ENCODE assay signal across 10 mouse cellular contexts in the genomic region with DNA sequence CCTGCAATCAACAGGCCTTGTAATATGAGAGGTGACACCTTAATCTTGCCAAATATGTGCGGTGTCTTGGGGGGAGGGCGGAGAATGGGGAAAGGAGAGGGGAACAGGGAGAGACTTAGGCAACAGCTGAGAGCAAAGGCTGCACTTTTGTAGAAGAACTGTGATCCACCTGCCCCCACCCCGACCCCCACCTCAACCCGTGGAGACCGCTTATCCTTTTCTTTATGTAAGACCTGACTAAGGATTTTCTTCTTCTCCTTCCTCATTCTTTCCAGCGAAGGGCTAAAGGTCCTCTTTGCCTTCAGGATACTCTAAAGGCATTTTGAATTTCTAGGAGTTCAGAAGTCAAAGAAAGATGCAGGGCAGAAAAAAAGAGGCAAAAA. TPM values are rescaled to one million over a fixed set of nuclear protein-coding genes. Genes with fewer than 3 reads are reported as not detected.
DNase-seq lines count a peak whose midpoint lies in the region; ATAC-seq and TF ChIP-seq lines count a peak whose summit lies in the region.
"Had no signal": no experiment of that assay in that cellular context is flagged by ENCODE, and none has a peak within 500 bp of the region (broad histone marks: within the 10 kb centered on the region; RNA-seq: fewer than 3 reads in every experiment).

No protein-coding gene starts in this region.

- TF ChIP-seq POLR2A in lung, adult 2 months (IDR thresholded peaks at IDR 0.05; ENCODE audit: borderline replicate concordance, extremely low read depth, low read depth, low read length) = no peak

- H3K4me3 ChIP-seq in lung, embryonic 14.5 days (ENCODE audit: low read depth, low read length) = peak overlapping the region; percentile 32
- no peak overlapping the region for H3K4me3 ChIP-seq in lung, adult 2 months (replicated peaks; ENCODE audit: extremely low read depth, low read depth, low read length)
- H3K4me3 ChIP-seq in forebrain, postnatal 0 days (ENCODE audit: low read depth, low read length) = no peak overlapping the region
- H3K4me3 ChIP-seq in limb, embryonic 12.5 days (replicated peaks) = peak overlapping the region; percentile 63
- peak overlapping the region; percentile 38; the same call in 1 of the 2 replicates for H3K4me3 ChIP-seq in stomach, embryonic 16.5 days (replicated peaks; ENCODE audit: low read length)

- H3K27ac ChIP-seq in lung, embryonic 14.5 days (ENCODE audit: low read depth) = peak overlapping the region; percentile 21; the same call in 1 of the 2 replicates
- H3K27ac ChIP-seq in forebrain, postnatal 0 days (ENCODE audit: low read depth, low read length) = no peak overlapping the region
- peak overlapping the region; percentile 73 for H3K27ac ChIP-seq in limb, embryonic 12.5 days
- H3K27ac ChIP-seq in stomach, embryonic 16.5 days (ENCODE audit: low read length) = no peak overlapping the region
- H3K27ac ChIP-seq: liver, embryonic 14.5 days had no signal

- H3K9ac ChIP-seq in lung, embryonic 14.5 days = peak overlapping the region; percentile 35; the same call in 1 of the 2 replicates
- no peak overlapping the region for H3K9ac ChIP-seq in forebrain, postnatal 0 days
- H3K9ac ChIP-seq in limb, embryonic 12.5 days (replicated peaks) = peak overlapping the region; percentile 42
- no peak overlapping the region for H3K9ac ChIP-seq in stomach, embryonic 16.5 days (ENCODE audit: low read length)
- H3K9ac ChIP-seq: liver, embryonic 14.5 days had no signal

- peak overlapping the region; percentile 87 for H3K4me2 ChIP-seq in lung, embryonic 14.5 days
- peak overlapping the region; percentile 37 for H3K4me2 ChIP-seq in forebrain, postnatal 0 days (ENCODE audit: low read depth)
- H3K4me2 ChIP-seq in limb, embryonic 12.5 days = peak overlapping the region; percentile 92
- H3K4me2 ChIP-seq in stomach, embryonic 16.5 days (ENCODE audit: low read depth, low read length) = peak overlapping the region; percentile 56

- TF ChIP-seq CTCF in lung, embryonic 14.5 days (IDR thresholded peaks at IDR 0.05; ENCODE audit: low read depth) = no peak
- TF ChIP-seq CTCF in lung, adult 2 months (IDR thresholded peaks at IDR 0.05; ENCODE audit: insufficient read depth, low read length) = no peak
- TF ChIP-seq CTCF in forebrain, postnatal 0 days (IDR thresholded peaks at IDR 0.05; ENCODE audit: low read depth) = no peak

- peaks cover 4% of the 10 kb centered on the region for H3K4me1 ChIP-seq in lung, embryonic 14.5 days (ENCODE audit: insufficient read depth)
- H3K4me1 ChIP-seq in lung, adult 2 months (ENCODE audit: control insufficient read depth, insufficient read depth, low read length) = peaks cover 3% of the 10 kb centered on the region; the same call in 1 of the 2 replicates
- H3K4me1 ChIP-seq in forebrain, postnatal 0 days (ENCODE audit: insufficient read depth) = peaks cover 13% of the 10 kb centered on the region
- peaks cover 46% of the 10 kb centered on the region for H3K4me1 ChIP-seq in limb, embryonic 12.5 days (replicated peaks)
- H3K4me1 ChIP-seq in stomach, embryonic 16.5 days (ENCODE audit: control insufficient read depth, insufficient read depth, low read length) = peaks cover 17% of the 10 kb centered on the region; the same call in 1 of the 2 replicates

- WGBS in lung, embryonic 14.5 days = 6% methylated on average over 6 of the region's 6 CpGs
- 14% methylated on average over 6 of the region's 6 CpGs for WGBS in lung, adult 2 months
- WGBS in forebrain, postnatal 0 days = 6% methylated on average over 6 of the region's 6 CpGs
- 0% methylated on average over 5 of the region's 6 CpGs for WGBS in limb, embryonic 12.5 days
- WGBS in stomach, embryonic 16.5 days = 6% methylated on average over 6 of the region's 6 CpGs

- no peaks in the 10 kb centered on the region for H3K36me3 ChIP-seq in lung, embryonic 14.5 days (ENCODE audit: insufficient read depth)
- no peaks in the 10 kb centered on the region for H3K36me3 ChIP-seq in forebrain, postnatal 0 days (ENCODE audit: insufficient read depth)
- H3K36me3 ChIP-seq in limb, embryonic 12.5 days = no peaks in the 10 kb centered on the region
- no peaks in the 10 kb centered on the region for H3K36me3 ChIP-seq in stomach, embryonic 16.5 days (ENCODE audit: control insufficient read depth, insufficient read depth, low read length)

- DNase-seq in lung, embryonic 14.5 days = no peak
- DNase-seq in lung, adult 2 months = no peak
- no peak for DNase-seq in forebrain, postnatal 0 days
- DNase-seq in spleen, postnatal 14 days (ENCODE audit: low spot score in 2 of 2) = no peak
- no peak for DNase-seq in thymus, postnatal 25 days
- DNase-seq: kidney, adult 8-10 months; thymus, adult 2 months had no signal

- peaks cover 17% of the 10 kb centered on the region; the same call in 1 of the 2 replicates for H3K27me3 ChIP-seq in lung, embryonic 14.5 days (ENCODE audit: insufficient read depth, low read length)
- H3K27me3 ChIP-seq in forebrain, postnatal 0 days (ENCODE audit: insufficient read depth, low read length) = peaks cover 46% of the 10 kb centered on the region
- 0 out of 2 replicates have a peak, but pooled peaks cover 3% of the 10 kb centered on the region for H3K27me3 ChIP-seq in limb, embryonic 12.5 days
- peaks cover 6% of the 10 kb centered on the region; the same call in 1 of the 2 replicates for H3K27me3 ChIP-seq in stomach, embryonic 16.5 days (ENCODE audit: control insufficient read depth, insufficient read depth, low read length)

- H3K9me3 ChIP-seq in lung, embryonic 14.5 days (ENCODE audit: low read depth, low read length) = no peaks in the 10 kb centered on the region
- H3K9me3 ChIP-seq in forebrain, postnatal 0 days (ENCODE audit: low read length) = no peaks in the 10 kb centered on the region
- no peaks in the 10 kb centered on the region for H3K9me3 ChIP-seq in limb, embryonic 12.5 days
- H3K9me3 ChIP-seq in stomach, embryonic 16.5 days (replicated peaks; ENCODE audit: control insufficient read depth, low read length) = no peaks in the 10 kb centered on the region

- no peak for ATAC-seq in lung, embryonic 14.5 days (ENCODE audit: insufficient read depth)
- no peak for ATAC-seq in forebrain, postnatal 0 days
- ATAC-seq in limb, embryonic 12.5 days (ENCODE audit: insufficient number of reproducible peaks, insufficient read depth, low FRiP score, low TSS enrichment, low read depth) = no peak
- no peak for ATAC-seq in stomach, embryonic 16.5 days (ENCODE audit: insufficient read depth, low FRiP score)

RNA-seq across cellular contexts. Expression of gene Ntf3, which starts 0.5 kb away (rescaled TPM):
- 4.3 and 4.7 TPM in 2 replicates for polyA plus RNA-seq in lung, embryonic 14.5 days (2014; fragmentation: Nextera tagmentation; extraction: Ambion mirVana)
- polyA plus RNA-seq in lung, adult 2 months (2012; rRNA removed) = 1.5 and 1.7 TPM in 2 replicates
- 13.8 and 14.4 TPM in 2 replicates for total RNA-seq in forebrain, postnatal 0 days (2014; rRNA removed)
- 14.1 and 15.9 TPM in 2 replicates for polyA plus RNA-seq in forebrain, postnatal 0 days (2015; fragmentation: Nextera tagmentation; extraction: Ambion mirVana)
- 27.6 and 29.5 TPM in 2 replicates for polyA plus RNA-seq in limb, embryonic 12.5 days (2016; fragmentation: Nextera tagmentation; extraction: Ambion mirVana)
- polyA plus RNA-seq in stomach, embryonic 16.5 days (2015; fragmentation: Nextera tagmentation; extraction: Ambion mirVana) = 9.0 and 9.2 TPM in 2 replicates

Comparison
In these comparisons a context has a peak if more than half of its experiments do, and no peak if none do; other contexts are left out.
1. H3K4me3 ChIP-seq: peak in lung, embryonic 14.5 days (single experiment), limb, embryonic 12.5 days (single experiment) and stomach, embryonic 16.5 days (single experiment); none in lung, adult 2 months (single experiment) and forebrain, postnatal 0 days (single experiment).
2. H3K27ac ChIP-seq: peak in lung, embryonic 14.5 days (single experiment) and limb, embryonic 12.5 days (single experiment); none in forebrain, postnatal 0 days (single experiment) and stomach, embryonic 16.5 days (single experiment).
3. H3K4me2 ChIP-seq: peak in every context shown above with its lines; median percentile 92 in limb, embryonic 12.5 days; 87 in lung, embryonic 14.5 days; 56 in stomach, embryonic 16.5 days; 37 in forebrain, postnatal 0 days.
4. H3K9ac ChIP-seq: peak in lung, embryonic 14.5 days (single experiment) and limb, embryonic 12.5 days (single experiment); none in forebrain, postnatal 0 days (single experiment) and stomach, embryonic 16.5 days (single experiment).